Mouse (Mus musculus): Measurements from ENCODE around the gene Nav2. TPM values are rescaled to one million over a fixed set of nuclear protein-coding genes. Genes with fewer than 3 reads are reported as not detected.

Gene Nav2
- total and polyA plus RNA-seq, 3 experiments = under 0.01 TPM; not detected in 2

DNA sequence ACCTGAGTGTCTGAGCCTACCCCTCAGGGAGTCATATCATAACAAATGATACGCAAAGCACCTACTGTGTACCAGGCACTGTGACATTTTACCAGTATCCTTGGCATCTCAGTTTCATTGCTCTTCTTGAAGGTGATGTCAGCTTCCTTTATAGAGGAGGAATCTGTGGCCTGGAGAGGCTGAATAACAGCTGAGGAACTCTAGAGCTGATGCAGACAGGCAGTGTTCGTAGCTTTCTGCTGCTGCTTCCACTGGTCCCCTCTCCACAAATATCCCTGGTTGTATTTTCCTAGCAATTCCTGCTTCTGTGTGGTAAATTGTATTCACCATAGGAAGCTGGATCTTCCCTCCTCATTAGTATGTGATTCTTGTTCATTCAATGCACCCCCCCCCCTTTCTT, 462.8 kb downstream of the Nav2 start:
- Histone ChIP-seq H3K4me3 (replicated peaks in 1 of 3; ENCODE audit: low read depth in 2 of 3, low read length in 2 of 3, poor library complexity in 1 of 3) (no peak overlapping the region), H3K9me3 (replicated peaks; ENCODE audit: low read length) (no peaks in the 10 kb centered on the region), H3K36me3 (replicated peaks in 1 of 2; ENCODE audit: control insufficient read depth in 1 of 2, insufficient read depth in 1 of 2, low read length in 1 of 2) (no peaks in the 10 kb centered on the region), H3K27ac (ENCODE audit: insufficient read depth, low read depth) (no peak overlapping the region), H3K4me2 (ENCODE audit: insufficient read depth, low read depth, poor library complexity, severe bottlenecking) (no peak overlapping the region), H3K4me1 (ENCODE audit: control insufficient read depth in 1 of 2, insufficient read depth in 2 of 2) (no peaks in the 10 kb centered on the region), H3K79me2 (replicated peaks; ENCODE audit: control insufficient read depth, extremely low read depth, insufficient read depth, poor library complexity, severe bottlenecking) (no peaks in the 10 kb centered on the region), H3K27me3 (replicated peaks) (peaks cover 62% of the 10 kb centered on the region), H3K9ac (ENCODE audit: insufficient read depth, low read depth) (no peak overlapping the region)
- dilution Hi-C loops (cut with MboI; ENCODE audit: extremely low pct_ligation_motif_present, extremely low pct_unique_long_range_greater_than_20kb, low sequenced_read_pairs) (no loop called here), in situ Hi-C loops (cut with MboI; ENCODE audit: low pct_ligation_motif_present, low pct_unique_long_range_greater_than_20kb, low sequenced_read_pairs) (no loop called here)
- no peak for TF ChIP-seq MAZ (IDR thresholded peaks at IDR 0.05; ENCODE audit: low read depth, low read length)
- no peak for TF ChIP-seq ZMIZ1 (IDR thresholded peaks at IDR 0.05; ENCODE audit: low read depth, low read length)
- TF ChIP-seq ZC3H11A (IDR thresholded peaks at IDR 0.05; ENCODE audit: low read depth, low read length) = no peak
- no peak for TF ChIP-seq ELF1 (IDR thresholded peaks at IDR 0.05; ENCODE audit: low read depth, low read length)
- no peak for TF ChIP-seq BHLHE40 (IDR thresholded peaks at IDR 0.05; ENCODE audit: low read depth, low read length)
- TF ChIP-seq USF2 (conservative IDR thresholded peaks at IDR 0.05; ENCODE audit: low read depth, low read length) = no peak
- TF ChIP-seq UBTF (IDR thresholded peaks at IDR 0.05; ENCODE audit: low read depth, low read length) = no peak
- no peak for TF ChIP-seq POLR2AphosphoS2 (IDR thresholded peaks at IDR 0.05; ENCODE audit: low read depth, low read length)
- TF ChIP-seq SIN3A (IDR thresholded peaks at IDR 0.05; ENCODE audit: low read length) = no peak
- no peak for TF ChIP-seq JUND (conservative IDR thresholded peaks at IDR 0.05; ENCODE audit: low read depth, low read length)
- TF ChIP-seq GABPA (IDR thresholded peaks at IDR 0.05; ENCODE audit: insufficient replicate concordance, low read depth, low read length) = no peak
- no peak for TF ChIP-seq TBP (conservative IDR thresholded peaks at IDR 0.05; ENCODE audit: low read depth, low read length)
- no peak for TF ChIP-seq RAD21 (IDR thresholded peaks at IDR 0.05; ENCODE audit: low read depth, low read length)
- no peak for DNase-seq (ENCODE audit: extremely low read depth)

GRCm38 (mm10) chr7:49371972-49372371, 463.5 kb downstream of the Nav2 start:
- no peaks in the 10 kb centered on the region for H3K79me2 ChIP-seq (replicated peaks; ENCODE audit: control insufficient read depth, extremely low read depth, insufficient read depth, poor library complexity, severe bottlenecking)
- H3K27me3 ChIP-seq (replicated peaks) = peaks cover 60% of the 10 kb centered on the region
- H3K36me3 ChIP-seq (replicated peaks in 1 of 2; ENCODE audit: control insufficient read depth in 1 of 2, insufficient read depth in 1 of 2, low read length in 1 of 2) = no peaks in the 10 kb centered on the region
- H3K4me2 ChIP-seq (ENCODE audit: insufficient read depth, low read depth, poor library complexity, severe bottlenecking) = no peak overlapping the region
- H3K27ac ChIP-seq (ENCODE audit: insufficient read depth, low read depth) = no peak overlapping the region
- TF ChIP-seq KAT2A (IDR thresholded peaks at IDR 0.05; ENCODE audit: insufficient replicate concordance, low read length) = no peak
- no peak for TF ChIP-seq POLR2A (IDR thresholded peaks at IDR 0.05; ENCODE audit: low read depth, low read length)
- TF ChIP-seq SMC3 (IDR thresholded peaks at IDR 0.05; ENCODE audit: low read depth, low read length) = no peak
- no peak for TF ChIP-seq MAX (IDR thresholded peaks at IDR 0.05; ENCODE audit: low read length)
- TF ChIP-seq TBP (conservative IDR thresholded peaks at IDR 0.05; ENCODE audit: low read depth, low read length) = no peak
- TF ChIP-seq USF2 (conservative IDR thresholded peaks at IDR 0.05; ENCODE audit: low read depth, low read length) = no peak
- TF ChIP-seq CTCF (conservative IDR thresholded peaks at IDR 0.05 in 1 of 2, IDR thresholded peaks at IDR 0.05 in 1 of 2; ENCODE audit: low read depth in 2 of 2, low read length in 2 of 2) = no peak
- no peak for TF ChIP-seq MXI1 (IDR thresholded peaks at IDR 0.05; ENCODE audit: low read depth, low read length)
- TF ChIP-seq CHD2 (IDR thresholded peaks at IDR 0.05; ENCODE audit: low read length) = no peak
- TF ChIP-seq E2F4 (IDR thresholded peaks at IDR 0.05; ENCODE audit: insufficient replicate concordance, low read depth, low read length) = no peak
- no peak for TF ChIP-seq RAD21 (IDR thresholded peaks at IDR 0.05; ENCODE audit: low read depth, low read length)
- TF ChIP-seq ETS1 (conservative IDR thresholded peaks at IDR 0.05; ENCODE audit: low read depth, low read length) = no peak
- no peak for TF ChIP-seq EP300 (IDR thresholded peaks at IDR 0.05; ENCODE audit: low read length)
- TF ChIP-seq SIN3A (IDR thresholded peaks at IDR 0.05; ENCODE audit: low read length) = no peak
- TF ChIP-seq GABPA (IDR thresholded peaks at IDR 0.05; ENCODE audit: insufficient replicate concordance, low read depth, low read length) = no peak
- no peak for TF ChIP-seq TCF12 (IDR thresholded peaks at IDR 0.05; ENCODE audit: low read depth, low read length)
- TF ChIP-seq MYC (IDR thresholded peaks at IDR 0.05; ENCODE audit: low read depth, low read length) = no peak
- DNase-seq (ENCODE audit: extremely low read depth) = no peak
- no peak overlapping the region for H3K9ac ChIP-seq (ENCODE audit: insufficient read depth, low read depth)
- H3K9me3 ChIP-seq (replicated peaks; ENCODE audit: low read length) = no peaks in the 10 kb centered on the region
- dilution Hi-C loops (cut with MboI; ENCODE audit: extremely low pct_ligation_motif_present, extremely low pct_unique_long_range_greater_than_20kb, low sequenced_read_pairs) (no loop called here), in situ Hi-C loops (cut with MboI; ENCODE audit: low pct_ligation_motif_present, low pct_unique_long_range_greater_than_20kb, low sequenced_read_pairs) (no loop called here)
- no peaks in the 10 kb centered on the region for H3K4me1 ChIP-seq (ENCODE audit: control insufficient read depth in 1 of 2, insufficient read depth in 2 of 2)
- H3K4me3 ChIP-seq (replicated peaks in 1 of 3; ENCODE audit: low read depth in 2 of 3, low read length in 2 of 3, poor library complexity in 1 of 3) = no peak overlapping the region
